Comparison of ENCODE assay signal across 8 mouse cellular contexts in the genomic region with DNA sequence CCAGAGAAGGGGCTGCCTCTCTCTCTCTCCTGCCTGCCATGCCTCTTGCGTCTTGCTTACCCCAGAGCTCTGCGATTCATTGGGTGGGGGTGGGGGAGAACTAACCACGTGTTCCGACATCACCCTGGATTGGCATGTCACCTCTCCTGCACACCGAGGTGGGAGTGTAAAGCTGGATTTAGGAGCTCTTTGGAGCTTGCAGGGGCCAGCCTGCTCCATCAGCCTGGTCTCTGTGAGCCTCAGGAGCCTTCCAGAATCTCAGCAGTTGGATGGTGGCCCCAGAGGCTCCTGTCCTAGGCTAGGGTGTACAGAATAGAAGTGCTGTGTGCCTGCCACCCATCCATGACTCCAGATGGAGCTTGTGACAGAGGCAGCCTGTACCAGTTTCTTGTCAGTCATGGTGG. TPM values are rescaled to one million over a fixed set of nuclear protein-coding genes. Genes with fewer than 3 reads are reported as not detected.
A peak's percentile ranks its signal among the peaks of the same experiment; 100 is the strongest.
DNase-seq lines count a peak whose midpoint lies in the region; ATAC-seq and TF ChIP-seq lines count a peak whose summit lies in the region.

No protein-coding gene starts in this region.

- intact Hi-C loops in gastrocnemius, adult 2 months (cut with DNase I), result no loop called here

- no peak for ATAC-seq in limb, embryonic 12.5 days (ENCODE audit: insufficient number of reproducible peaks, insufficient read depth, low FRiP score, low TSS enrichment, low read depth)

- no peak for DNase-seq in gastrocnemius, adult 2 months
- DNase-seq in gastrocnemius, postnatal 10 days, result no peak
- DNase-seq in right cerebral cortex, postnatal 14 days, result peak; percentile 31
- no peak for DNase-seq in right cerebral cortex, postnatal 4 days
- peak; percentile 75 for DNase-seq in telencephalon, adult 2 months (ENCODE audit: low read depth, low spot score)
- no peak for DNase-seq in lung, postnatal 4 days
- no peak for DNase-seq in T-cell, adult 2 months (ENCODE audit: low spot score)

- TF ChIP-seq CTCF in gastrocnemius, adult 2 months (IDR thresholded peaks at IDR 0.05), result no peak

- no peak overlapping the region for H3K9ac ChIP-seq in limb, embryonic 12.5 days (replicated peaks)

- H3K27me3 ChIP-seq in limb, embryonic 12.5 days, result no peaks in the 10 kb centered on the region

- H3K4me3 ChIP-seq in gastrocnemius, adult 2 months, result peak overlapping the region; percentile 81
- peak overlapping the region; percentile 66; the same call in 1 of the 2 replicates for H3K4me3 ChIP-seq in limb, embryonic 12.5 days (replicated peaks)

- peak overlapping the region; percentile 86 for H3K4me2 ChIP-seq in limb, embryonic 12.5 days

- H3K9me3 ChIP-seq in limb, embryonic 12.5 days, result no peaks in the 10 kb centered on the region

- WGBS in limb, embryonic 12.5 days, result 18% methylated on average over 5 of the region's 5 CpGs

- peaks cover 30% of the 10 kb centered on the region for H3K4me1 ChIP-seq in limb, embryonic 12.5 days (replicated peaks)

- peak overlapping the region; percentile 31; the same call in 1 of the 2 replicates for H3K27ac ChIP-seq in gastrocnemius, adult 2 months
- no peak overlapping the region for H3K27ac ChIP-seq in limb, embryonic 12.5 days

- H3K36me3 ChIP-seq in limb, embryonic 12.5 days, result no peaks in the 10 kb centered on the region

RNA-seq across cellular contexts. Expression of a gene that starts 56.0 kb away (rescaled TPM):
- total RNA-seq in gastrocnemius, adult 2 months (2021), result 1 to 10 TPM; 3.8 to 4.6 TPM
- total RNA-seq in gastrocnemius, postnatal 10 days (2021), result 10 to 100 TPM; 16.1 to 18.9 TPM
- 2.5 and 2.6 TPM in 2 replicates for polyA plus RNA-seq in limb, embryonic 12.5 days (2016; fragmentation: Nextera tagmentation; extraction: Ambion mirVana)

Comparison
In these comparisons a context has a peak if more than half of its experiments do, and no peak if none do; other contexts are left out.
1. DNase-seq: peak in right cerebral cortex, postnatal 14 days (single experiment) and telencephalon, adult 2 months (single experiment); none in gastrocnemius, adult 2 months (single experiment), gastrocnemius, postnatal 10 days (single experiment), right cerebral cortex, postnatal 4 days (single experiment), lung, postnatal 4 days (0 of 2) and T-cell, adult 2 months (single experiment).